Mouse (Mus musculus) liver, embryonic 12.5 days (tissue): ENCODE data around the gene Cox5b. TPM values are rescaled to one million over a fixed set of nuclear protein-coding genes. Genes with fewer than 3 reads are reported as not detected.

ENCODE experiments used
- ATAC-seq: fragments of 200-750 bp; cut with Nextera tagmentation; 2 replicates; pipeline ENCODE4 v1.8.0; 2017; ENCODE audit warnings: moderate number of reproducible peaks, mild to moderate bottlenecking, moderate library complexity
- H3K27ac ChIP-seq: fragments of 300-500 bp; sonication (generic); 2 replicates; pipeline ENCODE4 v1.5.1; 2016; ENCODE audit warnings: mild to moderate bottlenecking
- H3K27me3 ChIP-seq: fragments of 300-500 bp; sonication (generic); replicated peaks from 2 replicates; pipeline ENCODE4 v1.6.1; 2016; ENCODE audit warnings: mild to moderate bottlenecking, moderate library complexity
- H3K36me3 ChIP-seq: fragments of 300-500 bp; sonication (generic); 2 replicates; pipeline ENCODE4 v1.6.1; 2016; ENCODE audit warnings: mild to moderate bottlenecking, moderate library complexity
- H3K4me1 ChIP-seq: fragments of 300-500 bp; sonication (generic); 2 replicates; pipeline ENCODE4 v1.6.1; 2016
- H3K4me2 ChIP-seq: fragments of 300-500 bp; sonication (generic); 2 replicates; pipeline ENCODE4 v1.6.1; 2016; ENCODE audit warnings: mild to moderate bottlenecking, moderate library complexity
- H3K4me3 ChIP-seq: fragments of 300-500 bp; sonication (generic); 2 replicates; pipeline ENCODE4 v1.5.1; 2016; ENCODE audit warnings: mild to moderate bottlenecking, moderate library complexity
- H3K9ac ChIP-seq: fragments of 300-500 bp; sonication (generic); 2 replicates; pipeline ENCODE4 v1.6.1; 2016; ENCODE audit warnings: mild to moderate bottlenecking, moderate library complexity
- H3K9me3 ChIP-seq: fragments of 300-500 bp; sonication (generic); replicated peaks from 2 replicates; pipeline ENCODE4 v1.6.1; 2016; ENCODE audit warnings: mild to moderate bottlenecking, moderate library complexity
- WGBS: fragments of 180-500 bp; shearing (Covaris S2); methylation state at CpG from one replicate; pipeline ENCODE4 v1.1.7; 2016; ENCODE audit not compliant: insufficient replicate concordance; 5-methylcytosine and 5-hydroxymethylcytosine counted together
- polyA plus RNA-seq: library from polyadenylated mRNA; unstranded; fragments of >200 nt; fragmentation: Nextera tagmentation; extraction: Ambion mirVana; gene quantifications from 2 replicates; pipeline ENCODE4 v1.2.1, GENCODE M21; 2016

Gene Cox5b
- polyA plus RNA-seq = 527 and 538 TPM in 2 replicates

DNA sequence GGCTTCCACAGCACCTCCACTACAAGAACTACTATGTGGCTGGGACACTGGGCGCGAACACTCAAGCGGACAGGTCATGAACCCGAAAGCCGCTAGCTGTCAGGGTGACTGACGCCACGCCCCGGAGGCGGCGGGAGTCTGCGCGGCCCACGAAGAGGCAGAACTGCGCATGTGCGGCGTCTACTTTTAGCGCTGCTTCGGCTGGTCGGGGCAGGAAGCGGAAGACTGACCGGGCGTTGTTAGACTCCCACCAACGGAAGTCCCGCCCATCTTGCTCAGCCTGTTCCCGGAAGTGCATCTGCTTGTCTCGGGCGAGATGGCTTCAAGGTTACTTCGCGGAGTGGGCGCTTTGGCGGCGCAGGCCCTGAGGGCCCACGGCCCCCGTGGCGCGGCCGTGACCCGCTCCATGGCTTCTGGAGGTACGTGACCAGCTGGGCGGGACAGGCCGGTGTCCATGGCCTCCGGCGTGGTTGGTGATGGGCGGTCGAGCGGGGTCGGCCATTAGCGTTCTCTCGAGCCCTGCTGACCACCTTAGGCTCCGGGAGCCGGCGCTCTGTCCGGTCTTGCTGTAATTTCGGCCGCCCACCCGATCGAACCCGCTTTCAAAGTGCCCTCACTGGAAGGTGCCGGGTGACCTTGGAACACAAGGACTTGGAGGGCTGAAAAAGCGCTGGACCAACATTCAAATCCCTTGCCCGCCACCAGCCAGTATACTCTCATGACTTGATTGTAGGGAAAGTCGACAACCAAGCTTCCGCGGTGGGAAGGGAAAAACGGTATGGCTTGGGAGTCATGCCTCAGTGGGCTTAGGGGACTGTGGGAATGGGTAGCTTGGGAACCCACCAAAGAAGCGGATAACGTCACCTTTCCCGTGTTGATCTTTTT is at the start of gene Cox5b:
Cox5b (plus strand) TSS at position 179 of the 885 bp plus-strand sequence.
- Histone ChIP-seq H3K4me1 (peaks cover 19% of the 10 kb centered on the region), H3K27ac (peak within 1 kb of the TSS; percentile 79), H3K4me3 (peak within 1 kb of the TSS; percentile 92), H3K4me2 (peak within 1 kb of the TSS; percentile 89), H3K9ac (peak within 1 kb of the TSS; percentile 89), H3K36me3 (peaks cover 32% of the 10 kb centered on the region), H3K9me3 (no peaks in the 10 kb centered on the region), H3K27me3 (no peaks in the 10 kb centered on the region)
- WGBS = under 1% methylated on average over 68 of the region's 68 CpGs
- ATAC-seq = peak; percentile 95

GRCm38 (mm10) chr1:36643957-36644614 is 47.2 kb upstream of the Cox5b start:
- H3K27me3 ChIP-seq = 0 out of 2 replicates have a peak, but pooled peaks cover 3% of the 10 kb centered on the region
- no peaks in the 10 kb centered on the region for H3K36me3 ChIP-seq
- H3K4me2 ChIP-seq = no peak overlapping the region
- H3K27ac ChIP-seq = no peak overlapping the region
- 67% methylated on average over 7 of the region's 7 CpGs for WGBS
- no peaks in the 10 kb centered on the region for H3K9me3 ChIP-seq
- no peak; the same call in 1 of the 2 replicates for ATAC-seq
- H3K4me3 ChIP-seq = no peak overlapping the region
- H3K9ac ChIP-seq = no peak overlapping the region
- peaks cover 24% of the 10 kb centered on the region for H3K4me1 ChIP-seq

DNA sequence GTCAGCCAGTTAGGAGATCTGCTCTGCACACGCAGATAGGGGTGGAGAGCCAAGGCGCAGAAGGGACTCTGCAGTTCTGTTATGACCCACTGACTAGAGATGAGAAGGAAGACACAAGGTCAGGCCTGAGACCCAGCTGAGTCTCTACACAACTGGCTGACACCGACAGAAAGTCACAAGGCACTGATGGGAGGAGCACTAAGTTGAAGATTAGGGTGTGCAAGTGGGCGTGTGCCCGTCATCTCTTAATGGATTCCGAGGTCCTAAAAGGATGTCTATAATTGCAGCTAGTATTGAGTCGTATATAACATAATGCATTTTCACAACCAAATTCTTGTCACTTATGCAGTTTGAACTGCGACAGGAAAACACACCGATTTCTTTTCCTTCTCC is 46.6 kb upstream of the Cox5b start:
- Histone ChIP-seq H3K4me3 (no peak overlapping the region), H3K27ac (no peak overlapping the region), H3K4me1 (peaks cover 24% of the 10 kb centered on the region), H3K9ac (no peak overlapping the region), H3K4me2 (no peak overlapping the region), H3K9me3 (no peaks in the 10 kb centered on the region), H3K36me3 (no peaks in the 10 kb centered on the region), H3K27me3 (0 out of 2 replicates have a peak, but pooled peaks cover 3% of the 10 kb centered on the region)
- 58% methylated on average over 9 of the region's 9 CpGs for WGBS
- ATAC-seq = no peak

GRCm38 (mm10) chr1:36646285-36646684 is 45.0 kb upstream of the Cox5b start:
- H3K4me2 ChIP-seq = no peak overlapping the region
- ATAC-seq = no peak
- H3K27ac ChIP-seq = no peak overlapping the region
- H3K4me3 ChIP-seq = no peak overlapping the region
- WGBS = 55% methylated on average over 3 of the region's 3 CpGs
- no peaks in the 10 kb centered on the region for H3K9me3 ChIP-seq
- H3K4me1 ChIP-seq = peaks cover 19% of the 10 kb centered on the region
- no peaks in the 10 kb centered on the region for H3K36me3 ChIP-seq
- H3K27me3 ChIP-seq = 0 out of 2 replicates have a peak, but pooled peaks cover 3% of the 10 kb centered on the region
- no peak overlapping the region for H3K9ac ChIP-seq

DNA sequence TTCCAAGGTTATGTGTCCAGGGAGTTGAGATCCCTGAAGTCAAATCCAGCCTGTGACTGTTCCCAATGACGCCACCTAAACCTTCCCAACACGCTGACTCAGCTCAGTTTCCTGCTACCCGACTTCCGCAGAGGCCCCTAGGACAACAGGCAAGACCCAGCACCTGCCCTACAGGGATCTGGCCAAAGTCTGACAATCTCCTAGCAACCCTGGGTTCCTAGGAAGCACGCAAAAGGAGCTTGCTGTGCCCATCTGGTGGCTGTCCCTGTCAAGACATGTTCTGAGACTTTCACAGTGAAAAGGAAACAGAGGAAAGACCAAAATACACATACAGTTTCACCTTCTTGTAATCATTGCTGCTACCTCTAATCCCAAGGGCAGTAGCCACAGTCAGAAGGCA is 43.6 kb upstream of the Cox5b start:
- Histone ChIP-seq H3K9me3 (no peaks in the 10 kb centered on the region), H3K4me2 (no peak overlapping the region), H3K27ac (no peak overlapping the region)

GRCm38 (mm10) chr1:36655039-36655438 is 36.2 kb upstream of the Cox5b start:
- WGBS = 78% methylated on average over 5 of the region's 5 CpGs
- Histone ChIP-seq H3K9me3 (no peaks in the 10 kb centered on the region), H3K4me3 (no peak overlapping the region), H3K27me3 (no peaks in the 10 kb centered on the region), H3K4me1 (peaks cover 37% of the 10 kb centered on the region), H3K36me3 (no peaks in the 10 kb centered on the region), H3K27ac (no peak overlapping the region), H3K4me2 (no peak overlapping the region), H3K9ac (no peak overlapping the region)
- no peak for ATAC-seq

More for the DNA sequence above, 43.6 kb upstream of the Cox5b start:
- peaks cover 11% of the 10 kb centered on the region for H3K4me1 ChIP-seq
- H3K27me3 ChIP-seq = 0 out of 2 replicates have a peak, but pooled peaks cover 3% of the 10 kb centered on the region
- WGBS = 51% methylated on average over 5 of the region's 5 CpGs
- no peak overlapping the region for H3K4me3 ChIP-seq
- ATAC-seq = no peak
- H3K36me3 ChIP-seq = no peaks in the 10 kb centered on the region
- no peak overlapping the region for H3K9ac ChIP-seq

DNA sequence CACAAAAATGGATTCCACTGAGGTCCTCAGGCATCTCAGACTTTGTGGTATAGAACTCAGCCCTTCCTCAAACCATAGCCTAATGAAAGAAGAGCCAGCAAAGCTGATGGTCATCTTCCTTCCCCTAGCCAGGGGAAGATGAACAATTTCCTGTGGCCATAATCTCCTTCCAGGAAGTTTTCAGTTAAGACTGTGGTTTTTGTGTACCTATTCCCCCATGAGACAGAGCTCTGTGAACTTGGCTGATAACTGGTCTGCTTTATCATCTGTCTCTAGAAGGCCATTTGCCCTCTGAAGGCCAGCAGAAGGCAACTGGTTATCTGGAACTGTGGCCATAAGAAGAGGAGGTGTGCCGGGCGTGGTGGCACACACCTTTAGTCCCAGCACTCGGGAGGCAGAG is 35.0 kb upstream of the Cox5b start:
- Histone ChIP-seq H3K9me3 (no peaks in the 10 kb centered on the region), H3K4me3 (no peak overlapping the region), H3K27ac (no peak overlapping the region), H3K36me3 (no peaks in the 10 kb centered on the region), H3K4me2 (no peak overlapping the region), H3K9ac (no peak overlapping the region), H3K4me1 (peaks cover 37% of the 10 kb centered on the region), H3K27me3 (no peaks in the 10 kb centered on the region)
- ATAC-seq = no peak
- 17% methylated on average over 3 of the region's 3 CpGs for whole genome bisulfite sequencing

- Histone ChIP-seq H3K27ac (no peak overlapping the region), H3K4me2 (peak overlapping the region; percentile 16; the same call in 1 of the 2 replicates), H3K9ac (no peak overlapping the region), H3K27me3 (no peaks in the 10 kb centered on the region), H3K4me1 (peaks cover 37% of the 10 kb centered on the region), H3K36me3 (no peaks in the 10 kb centered on the region), H3K9me3 (no peaks in the 10 kb centered on the region), H3K4me3 (no peak overlapping the region)
- 43% methylated on average over 4 of the region's 4 CpGs for WGBS
- ATAC-seq = peak; percentile 74
Observed at GRCm38 (mm10) chr1:36657658-36658415, 33.4 kb upstream of the Cox5b start.

DNA sequence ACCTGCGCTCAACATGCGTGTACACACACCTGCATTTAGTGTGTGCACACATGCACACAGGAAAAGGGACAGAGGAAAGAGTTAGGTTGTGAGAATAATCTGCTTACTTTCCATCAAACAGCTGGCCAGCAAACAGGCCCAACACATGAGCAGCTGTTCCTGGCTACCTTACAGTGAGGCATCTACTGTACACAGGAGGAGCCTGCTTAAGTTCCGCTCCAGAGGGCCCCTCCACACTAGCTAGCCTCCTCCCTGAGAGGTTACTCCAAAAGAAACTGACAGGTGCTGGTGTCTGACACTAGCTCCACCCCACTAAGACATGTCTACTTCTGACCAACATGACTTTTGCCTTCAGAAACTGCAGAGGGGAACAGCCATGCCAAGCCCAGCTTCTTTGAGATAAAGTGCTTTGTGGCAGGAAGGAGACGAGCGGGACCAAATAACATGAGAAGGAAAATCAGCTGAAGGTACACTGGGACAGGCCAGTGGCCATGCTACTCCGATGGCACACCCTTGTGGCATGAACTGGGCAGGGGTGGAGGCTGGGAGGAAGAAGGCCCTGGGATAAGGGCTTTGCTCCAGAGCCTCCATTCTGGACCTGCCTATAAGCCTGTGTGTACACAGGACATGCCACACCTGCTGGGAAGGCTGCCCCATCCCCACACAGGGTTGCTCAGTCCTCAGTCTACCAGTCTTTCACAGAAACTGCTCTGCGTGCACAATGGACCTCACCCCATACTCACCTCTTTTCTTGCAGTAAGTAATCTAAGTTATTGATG is 32.4 kb upstream of the Cox5b start:
- 53% methylated on average over 7 of the region's 7 CpGs for WGBS
- Histone ChIP-seq H3K9me3 (no peaks in the 10 kb centered on the region), H3K9ac (no peak overlapping the region), H3K4me3 (no peak overlapping the region), H3K36me3 (no peaks in the 10 kb centered on the region), H3K27ac (no peak overlapping the region), H3K4me1 (peaks cover 37% of the 10 kb centered on the region), H3K4me2 (0 out of 2 replicates have a peak overlapping the region, but pooled peaks have one; percentile 16), H3K27me3 (no peaks in the 10 kb centered on the region)
- ATAC-seq = no peak

DNA sequence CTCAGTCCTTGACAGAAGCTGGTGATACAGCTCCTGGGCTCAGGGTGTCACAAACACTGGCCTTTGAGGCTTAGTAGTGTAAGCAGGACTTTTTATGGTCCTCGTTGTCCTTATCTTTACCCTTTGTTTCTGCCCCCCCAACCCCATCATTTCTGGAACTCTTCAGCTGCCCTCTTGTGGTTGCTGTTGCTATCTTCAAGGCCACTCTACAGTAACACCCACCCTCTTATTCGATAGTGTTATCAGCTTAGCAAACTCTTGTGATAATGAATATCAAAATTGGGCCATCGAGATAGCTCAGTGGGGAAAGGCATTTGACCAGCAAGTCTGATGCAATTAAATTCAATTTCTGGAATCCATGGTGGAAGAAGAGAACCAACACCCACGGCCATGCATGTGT is 26.8 kb upstream of the Cox5b start:
- no peak overlapping the region for H3K4me3 ChIP-seq
- peak; percentile 63 for ATAC-seq
- WGBS = 27% methylated on average over 4 of the region's 4 CpGs
- peaks cover 24% of the 10 kb centered on the region for H3K4me1 ChIP-seq
- no peaks in the 10 kb centered on the region for H3K27me3 ChIP-seq
- H3K36me3 ChIP-seq = no peaks in the 10 kb centered on the region
- no peaks in the 10 kb centered on the region for H3K9me3 ChIP-seq
- no peak overlapping the region for H3K9ac ChIP-seq
- H3K4me2 ChIP-seq = no peak overlapping the region; the same call in 1 of the 2 replicates
- no peak overlapping the region for H3K27ac ChIP-seq

GRCm38 (mm10) chr1:36665165-36665723 is 26.0 kb upstream of the Cox5b start:
- H3K4me2 ChIP-seq = no peak overlapping the region
- 78% methylated on average over 11 of the region's 11 CpGs for WGBS
- no peaks in the 10 kb centered on the region for H3K27me3 ChIP-seq
- no peak for ATAC-seq
- H3K4me1 ChIP-seq = peaks cover 32% of the 10 kb centered on the region
- H3K9ac ChIP-seq = no peak overlapping the region
- no peaks in the 10 kb centered on the region for H3K9me3 ChIP-seq
- H3K27ac ChIP-seq = no peak overlapping the region
- H3K4me3 ChIP-seq = no peak overlapping the region
- H3K36me3 ChIP-seq = no peaks in the 10 kb centered on the region
